Mouse (Mus musculus): Measurements from ENCODE around the gene Nrde2.

Gene Nrde2

DNA sequence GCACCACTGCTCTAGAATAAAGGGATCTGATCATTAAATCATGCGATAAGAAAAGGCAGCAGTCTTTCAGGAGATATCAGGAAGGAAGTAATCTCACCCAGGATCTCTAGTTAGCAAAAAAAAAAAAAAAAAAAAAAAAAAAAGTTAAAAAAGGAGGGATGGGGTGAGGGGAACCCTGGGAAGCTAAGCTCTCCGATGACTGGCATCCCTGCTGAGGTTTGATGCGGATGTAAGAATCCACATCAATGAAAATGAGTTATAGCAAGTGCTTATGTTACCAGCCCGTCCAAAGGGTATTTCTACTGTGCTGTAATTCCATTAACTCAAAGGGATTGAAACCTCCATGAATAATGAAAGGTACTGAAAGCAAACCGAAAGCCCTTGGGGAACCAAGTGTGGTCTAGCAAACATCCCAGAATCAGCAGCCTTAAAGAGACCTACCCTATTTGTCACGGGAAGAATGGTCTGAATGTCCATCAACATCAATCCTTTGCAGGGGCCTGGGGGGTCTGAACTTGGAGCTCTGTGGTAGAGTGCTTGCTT is 19.5 kb upstream of the Nrde2 start:
- DNase-seq (ENCODE audit: low read depth) = no peak

DNA sequence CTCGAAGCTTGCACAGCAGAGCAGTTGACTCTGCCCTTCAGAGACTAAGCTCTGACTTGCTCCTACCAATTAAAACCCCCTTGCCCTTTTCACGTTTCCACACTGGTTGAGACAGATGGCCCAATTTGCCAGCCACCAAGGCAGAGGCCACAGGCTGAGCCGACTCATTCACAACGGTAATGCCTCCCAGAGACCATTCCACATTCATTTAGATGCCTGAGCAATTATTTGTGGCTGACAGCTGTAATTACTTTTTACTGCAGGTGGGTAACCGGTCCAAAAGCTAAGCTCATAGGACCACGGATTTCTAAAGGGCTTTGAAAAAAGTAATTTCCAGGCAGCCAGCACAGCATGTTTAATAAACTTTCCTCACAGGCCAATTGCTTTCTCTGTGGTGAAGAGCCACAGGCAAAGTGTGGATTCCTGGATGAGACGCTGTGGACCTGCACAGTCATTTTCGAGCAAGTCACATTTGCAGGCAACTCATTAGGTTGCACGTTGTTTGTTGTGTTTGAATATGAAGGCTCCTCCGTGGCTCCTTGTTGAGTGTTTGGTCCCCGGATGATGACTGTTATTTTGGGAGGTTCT is 17.1 kb upstream of the Nrde2 start:
- no peak for DNase-seq (ENCODE audit: low read depth)

DNA sequence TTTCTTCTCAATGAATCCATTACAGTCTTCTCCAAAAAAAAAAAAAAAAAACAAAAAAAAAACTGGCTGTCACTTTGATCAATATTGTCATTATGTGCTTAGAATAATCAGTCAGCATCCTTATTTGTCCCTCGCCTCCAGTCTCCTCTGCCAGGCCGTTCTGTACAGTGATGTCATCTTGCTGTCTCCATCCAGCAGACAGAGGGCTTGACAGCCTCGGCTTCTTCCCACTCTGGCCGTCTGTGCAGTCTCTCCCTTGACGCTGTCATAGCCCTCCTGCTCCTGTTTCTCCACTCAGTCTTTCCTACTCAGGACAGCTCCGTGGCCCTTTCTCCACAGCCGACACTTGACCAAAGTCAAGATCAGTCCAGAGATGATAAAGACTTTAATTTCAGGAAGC is 13.0 kb upstream of the Nrde2 start:
- no peak for DNase-seq (ENCODE audit: low read depth)

DNA sequence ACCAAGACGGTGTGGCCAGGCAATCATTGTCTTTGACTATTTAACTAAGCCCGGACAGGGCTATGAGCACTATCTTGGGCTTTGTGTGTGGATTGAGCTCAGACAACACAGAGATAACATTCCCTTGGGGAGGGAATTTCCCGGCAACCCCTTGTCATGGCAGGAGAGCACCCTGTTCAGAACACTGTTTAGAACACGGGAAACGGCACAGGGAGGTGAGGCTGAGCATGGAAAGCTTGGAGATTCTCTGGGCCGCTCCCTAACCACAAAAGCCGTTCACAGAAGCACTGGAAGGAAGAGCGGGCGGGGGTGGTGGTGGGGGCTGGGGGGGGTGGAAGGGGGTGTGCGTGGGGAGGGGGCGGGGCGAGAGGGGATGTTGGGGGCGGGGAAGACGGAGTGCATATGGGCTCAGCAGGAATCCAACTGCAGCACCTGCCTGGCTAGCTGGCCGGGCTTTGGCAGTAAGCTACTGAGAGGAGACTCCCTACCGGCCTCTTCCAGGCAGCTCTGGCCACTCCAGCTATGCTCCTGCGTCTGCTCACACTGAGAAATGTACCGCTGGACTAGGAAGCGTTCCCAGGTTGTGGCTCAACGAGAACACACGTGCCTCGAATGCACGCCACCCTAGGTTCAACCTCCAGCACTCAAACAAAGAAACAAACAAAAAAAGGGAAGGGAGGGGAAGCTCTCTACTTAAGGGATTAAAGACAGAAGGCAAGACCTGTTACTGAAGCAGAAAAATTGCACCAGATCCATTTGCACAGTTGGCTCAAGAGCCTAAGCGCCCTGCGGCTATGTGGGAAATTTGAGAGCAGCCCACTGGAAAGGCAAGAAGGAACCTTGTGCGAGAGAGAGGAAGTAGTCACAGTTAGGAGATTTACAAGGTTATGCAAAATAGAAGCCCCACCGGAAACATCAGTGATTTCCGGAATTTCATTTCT is 8.7 kb upstream of the Nrde2 start:
- peak; percentile 32 for DNase-seq (ENCODE audit: low read depth)

DNA sequence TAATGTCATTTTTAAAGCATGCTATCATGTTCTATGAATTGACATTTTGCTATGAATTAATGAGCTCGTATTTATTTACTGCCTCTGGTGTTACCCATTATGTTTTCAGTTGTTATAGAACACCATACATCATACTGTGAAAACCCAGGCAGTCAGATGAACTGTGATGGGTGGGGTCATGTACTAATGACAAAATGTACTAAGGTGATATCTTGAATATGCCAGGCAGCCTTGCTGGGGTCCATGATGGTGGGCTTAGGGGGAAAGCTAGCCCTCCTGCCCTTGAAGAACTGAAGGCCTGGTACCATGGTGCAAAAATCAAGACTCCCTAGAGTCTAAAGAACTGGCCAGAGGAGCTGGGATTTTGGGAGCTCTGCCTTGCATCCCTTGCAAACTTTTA is 8.0 kb upstream of the Nrde2 start:
- DNase-seq (ENCODE audit: low read depth) = no peak

DNA sequence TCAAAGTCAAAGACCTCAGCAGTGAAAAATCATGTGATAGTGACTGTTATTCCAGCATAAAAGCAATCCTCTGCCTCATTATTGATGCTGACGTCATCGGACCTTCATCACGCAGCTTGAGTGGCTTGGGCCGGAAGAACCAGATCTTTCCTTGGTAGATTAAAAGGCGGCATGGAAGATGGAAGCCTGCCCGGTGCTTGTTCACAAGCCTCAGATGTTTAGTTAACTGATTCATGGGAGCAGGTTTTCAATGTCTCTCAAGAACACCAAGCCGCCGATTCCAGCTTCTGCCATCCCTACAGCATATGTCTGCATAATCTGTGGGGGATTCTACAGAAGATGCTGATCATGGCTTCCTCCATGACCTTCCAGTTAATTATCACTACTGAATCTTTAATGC is 7.5 kb upstream of the Nrde2 start:
- no peak for DNase-seq (ENCODE audit: low read depth)

DNA sequence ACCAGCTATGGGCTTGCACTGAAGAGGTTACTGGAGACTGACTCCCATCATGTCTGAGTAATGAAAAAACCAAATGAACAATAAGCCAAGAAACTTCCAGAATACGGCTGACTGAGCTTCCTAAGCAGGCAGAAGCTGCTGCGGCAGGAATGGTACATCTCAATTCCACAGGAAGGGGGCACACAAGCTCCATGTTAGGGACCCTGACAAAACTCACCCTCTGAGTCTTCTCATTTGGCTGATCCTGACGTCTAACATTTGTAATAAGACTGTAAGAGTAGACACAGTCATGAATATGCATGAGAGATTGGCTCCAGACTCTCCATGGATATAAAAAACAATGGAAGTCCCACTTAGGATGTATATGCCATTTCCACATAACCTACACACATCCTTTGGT is 6.7 kb upstream of the Nrde2 start:
- peak; percentile 35 for DNase-seq (ENCODE audit: low read depth)

DNA sequence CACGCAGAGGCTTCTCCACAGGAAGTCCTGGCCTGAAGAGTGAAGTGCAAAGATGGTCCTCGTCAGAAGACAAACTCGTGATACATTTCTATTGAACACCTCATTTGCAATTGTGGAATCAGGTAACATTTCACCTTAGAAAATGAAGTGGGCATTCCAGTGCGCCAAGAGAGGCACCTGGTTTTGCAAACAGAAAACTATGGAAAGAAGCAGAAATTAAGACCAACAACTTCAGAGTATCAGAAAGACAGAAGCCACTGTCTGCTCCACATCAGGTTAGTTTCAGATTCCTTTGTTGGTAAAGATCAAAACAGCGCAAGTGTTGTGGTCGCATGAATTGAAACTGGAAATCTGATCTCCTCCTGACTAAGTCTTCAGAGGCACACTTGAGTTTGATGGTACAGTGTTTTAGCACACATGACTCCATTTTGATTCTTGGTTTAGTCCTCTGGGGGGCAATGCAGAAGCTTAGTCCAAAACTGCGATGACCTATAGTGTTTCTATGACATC is 5.6 kb upstream of the Nrde2 start:
- DNase-seq (ENCODE audit: low read depth) = no peak

DNA sequence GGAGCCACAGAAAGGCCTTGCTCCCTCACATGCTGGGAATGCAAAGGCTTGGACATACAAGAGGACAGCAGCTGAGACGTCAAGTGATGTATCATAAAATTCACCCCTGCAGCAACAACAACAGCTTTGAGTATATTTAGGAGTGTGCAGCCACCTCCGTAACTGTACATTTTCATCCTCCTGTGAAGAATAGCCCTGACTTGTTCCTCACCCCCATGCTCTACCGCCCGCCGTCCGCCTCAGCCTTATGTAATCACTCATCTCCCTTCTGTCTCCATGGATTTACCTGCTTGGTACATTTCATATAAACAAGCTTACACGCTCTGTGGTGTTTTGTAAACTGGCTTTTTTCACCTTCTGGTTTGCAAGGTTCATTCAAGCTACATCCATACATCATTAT is 7.0 kb downstream of the Nrde2 start:
- no peak for DNase-seq (ENCODE audit: low read depth)

DNA sequence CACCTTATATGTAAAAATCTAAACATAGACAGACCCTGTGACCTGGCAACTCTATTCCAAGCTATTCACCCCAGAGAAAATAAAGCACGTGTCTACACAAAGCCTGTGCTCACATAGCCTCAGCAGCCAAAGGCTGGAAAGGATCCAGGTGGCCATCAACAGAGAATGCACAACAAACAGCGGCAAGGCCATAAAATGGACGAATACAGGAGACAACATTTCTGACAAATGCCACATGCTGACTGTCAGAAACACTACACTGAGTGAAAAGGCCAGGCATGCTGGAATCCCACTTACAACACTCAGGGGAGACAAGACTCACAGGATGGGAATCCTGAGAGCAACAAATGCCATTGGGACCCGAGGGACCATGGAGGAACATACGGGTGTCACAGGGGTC is 15.2 kb downstream of the Nrde2 start:
- no peak for DNase-seq (ENCODE audit: low read depth)

DNA sequence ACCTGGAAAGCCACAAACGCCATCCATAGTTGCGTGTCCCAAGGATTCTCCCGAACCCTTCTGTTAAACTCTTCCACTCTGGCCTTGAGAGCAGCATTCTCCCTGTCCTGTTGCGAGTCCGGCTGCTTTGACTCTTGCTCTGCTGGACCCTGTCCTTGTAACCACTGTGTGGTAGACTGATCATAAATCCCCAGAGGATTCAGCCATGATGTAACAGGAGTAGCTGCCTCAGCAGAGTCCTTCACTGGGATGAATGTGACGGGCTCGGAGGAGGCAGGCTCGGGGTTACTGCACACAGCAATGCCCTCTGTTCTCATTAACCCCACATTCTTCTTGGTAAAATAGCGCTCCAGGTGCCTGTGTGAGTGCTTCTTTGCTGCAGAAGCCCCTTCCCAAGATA is 15.7 kb downstream of the Nrde2 start:
- DNase-seq (ENCODE audit: low read depth) = no peak

DNA sequence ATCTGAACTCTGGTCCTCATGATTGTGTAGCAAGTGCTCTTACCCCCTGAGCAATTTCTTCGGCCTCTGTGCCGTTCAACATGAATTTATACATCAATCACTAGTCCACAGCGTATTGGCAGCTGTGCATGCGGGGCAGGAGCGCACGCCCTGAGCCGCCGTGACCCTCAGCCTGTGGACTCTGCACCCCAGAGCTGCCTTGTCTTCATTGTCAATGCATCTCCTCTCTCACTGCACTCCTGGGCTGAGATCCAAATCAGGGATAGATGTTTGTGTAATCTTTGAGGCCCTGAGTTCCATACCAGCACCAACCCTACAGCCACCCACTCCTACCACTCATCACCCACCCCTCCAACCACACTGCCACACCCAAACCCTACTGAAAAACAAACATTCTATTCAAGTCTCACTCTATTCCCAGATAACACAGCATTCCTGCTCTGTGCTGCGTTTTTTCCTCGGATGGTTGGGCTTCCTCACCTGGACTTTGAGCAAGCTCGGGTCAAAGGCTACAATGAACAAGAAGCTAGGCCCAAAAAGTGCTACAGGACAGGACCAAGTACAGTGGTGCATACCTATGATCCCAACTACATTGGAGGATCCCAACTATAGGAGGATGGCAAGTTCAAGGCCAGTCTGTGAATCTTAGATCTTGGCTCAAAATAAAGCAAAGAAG is 16.5 kb downstream of the Nrde2 start:
- no peak for DNase-seq (ENCODE audit: low read depth)

DNA sequence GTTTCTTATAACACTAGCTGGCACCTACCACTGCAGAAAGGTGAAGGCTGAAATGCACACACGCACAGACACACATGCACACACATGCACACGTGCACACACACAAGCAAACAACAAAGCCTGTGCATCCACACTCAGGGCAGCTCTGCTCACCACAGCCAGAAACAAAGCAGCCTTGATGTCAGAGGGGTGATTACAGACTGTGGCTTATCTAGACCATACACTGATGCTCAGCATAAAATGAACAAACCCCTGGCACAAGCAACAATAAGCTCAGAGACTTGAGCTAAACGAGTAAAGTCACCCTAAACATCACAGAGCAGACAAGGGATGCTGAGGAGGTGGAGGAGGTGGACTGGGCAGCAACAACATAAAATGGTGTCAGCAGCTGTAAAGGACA is 24.3 kb downstream of the Nrde2 start:
- DNase-seq (ENCODE audit: low read depth) = no peak

DNA sequence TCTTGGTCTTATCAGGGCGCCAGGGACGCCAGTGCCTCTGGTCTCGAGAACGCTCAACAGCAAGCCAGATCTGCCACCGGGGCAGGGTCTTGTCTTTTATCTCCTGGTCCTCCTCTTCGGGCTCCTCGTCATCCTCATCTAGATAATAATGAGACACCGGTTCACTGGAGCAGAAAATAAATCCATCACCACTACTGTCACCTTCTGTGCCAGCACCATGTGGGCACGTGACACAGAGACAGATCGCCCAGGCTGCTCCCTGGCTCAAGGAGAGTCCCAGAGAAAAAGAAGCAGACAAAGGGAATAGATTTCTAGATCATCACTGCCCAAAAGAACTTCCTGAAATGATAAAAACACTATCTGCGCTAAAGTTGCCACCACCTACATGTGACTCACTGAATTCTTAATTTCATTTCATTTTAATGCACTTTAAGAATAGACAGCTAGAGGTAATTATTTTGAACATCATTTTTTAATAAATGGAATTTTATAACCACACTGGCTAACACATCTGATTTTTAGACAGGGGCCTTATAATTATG is 25.0 kb downstream of the Nrde2 start:
- DNase-seq (ENCODE audit: low read depth) = no peak

DNA sequence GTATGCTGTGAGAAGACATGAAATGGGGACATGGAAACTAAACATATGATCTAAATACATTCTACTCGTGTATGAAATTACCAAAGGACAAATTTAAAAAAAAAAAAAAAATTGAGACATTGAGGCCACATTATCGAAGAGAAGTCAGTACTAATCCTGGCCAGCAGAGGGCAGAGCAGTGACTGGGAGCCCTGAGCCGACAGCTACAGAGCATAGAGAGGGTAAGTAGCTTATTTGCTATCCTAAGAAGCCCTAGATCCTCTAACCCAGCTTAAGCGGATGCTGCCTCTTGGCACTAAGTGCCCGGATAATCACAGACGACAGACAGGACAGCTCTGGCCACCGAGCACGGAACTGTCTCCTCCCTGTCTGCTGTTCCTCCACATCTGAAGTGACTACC is 27.8 kb downstream of the Nrde2 start:
- peak; percentile 60 for DNase-seq (ENCODE audit: low read depth)

DNA sequence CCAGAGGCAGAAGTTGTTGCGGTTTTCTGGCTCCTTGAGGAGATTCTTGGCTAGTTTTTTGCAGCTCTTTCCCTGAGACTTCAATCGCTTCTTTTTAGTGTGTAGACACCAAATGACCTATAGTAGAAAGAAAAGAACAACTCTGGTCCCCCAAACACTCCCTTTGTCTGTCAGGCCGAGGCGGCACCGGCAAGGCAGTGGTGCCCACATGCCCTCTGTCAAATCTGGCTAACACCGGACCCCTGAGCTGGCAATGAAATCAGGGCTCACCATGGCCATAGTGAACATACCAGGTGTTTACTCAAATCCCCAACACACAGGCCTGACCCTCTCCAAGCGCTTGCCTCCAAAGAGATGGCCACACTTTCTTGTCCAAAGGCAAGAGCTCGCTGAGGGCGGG is 28.3 kb downstream of the Nrde2 start:
- no peak for DNase-seq (ENCODE audit: low read depth)

DNA sequence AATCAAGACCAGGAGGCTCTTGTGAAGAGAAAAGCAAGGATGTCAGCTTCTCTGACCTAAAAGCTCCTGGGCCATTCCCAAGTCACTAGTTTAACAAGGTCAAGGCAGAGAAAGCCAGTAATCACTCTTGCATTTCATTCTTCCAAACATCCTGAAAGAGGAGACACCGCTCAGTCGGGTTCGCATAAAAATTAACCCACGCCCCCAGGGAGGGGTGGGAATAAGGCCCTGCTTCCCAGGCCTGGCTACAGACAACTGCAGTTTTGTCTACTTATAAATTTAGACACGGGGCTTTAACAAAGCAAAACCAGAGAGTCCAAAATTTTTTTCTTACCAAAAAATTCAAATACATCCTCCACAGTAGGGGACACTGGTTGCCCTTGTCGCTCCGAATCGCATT is 30.5 kb downstream of the Nrde2 start:
- DNase-seq (ENCODE audit: low read depth) = no peak

DNA sequence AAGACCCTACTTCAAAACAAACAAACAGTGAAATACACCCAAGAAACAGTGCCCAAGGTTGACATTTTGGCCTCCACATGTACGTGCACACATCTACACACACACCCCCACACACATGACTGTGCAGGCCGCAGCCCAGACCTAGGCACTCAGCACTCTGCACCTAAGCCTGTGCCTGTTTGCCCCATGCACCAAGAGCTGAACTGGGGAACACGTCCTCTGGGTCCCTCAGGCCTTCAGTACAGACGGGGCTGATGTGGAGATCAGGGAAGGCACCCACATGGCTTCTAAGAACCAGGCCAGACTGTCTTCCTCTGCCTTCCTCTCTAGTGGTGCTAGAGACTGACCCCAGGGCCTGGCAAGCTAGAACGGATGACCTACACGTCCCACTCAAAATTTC is 30.9 kb downstream of the Nrde2 start:
- DNase-seq (ENCODE audit: low read depth) = no peak

DNA sequence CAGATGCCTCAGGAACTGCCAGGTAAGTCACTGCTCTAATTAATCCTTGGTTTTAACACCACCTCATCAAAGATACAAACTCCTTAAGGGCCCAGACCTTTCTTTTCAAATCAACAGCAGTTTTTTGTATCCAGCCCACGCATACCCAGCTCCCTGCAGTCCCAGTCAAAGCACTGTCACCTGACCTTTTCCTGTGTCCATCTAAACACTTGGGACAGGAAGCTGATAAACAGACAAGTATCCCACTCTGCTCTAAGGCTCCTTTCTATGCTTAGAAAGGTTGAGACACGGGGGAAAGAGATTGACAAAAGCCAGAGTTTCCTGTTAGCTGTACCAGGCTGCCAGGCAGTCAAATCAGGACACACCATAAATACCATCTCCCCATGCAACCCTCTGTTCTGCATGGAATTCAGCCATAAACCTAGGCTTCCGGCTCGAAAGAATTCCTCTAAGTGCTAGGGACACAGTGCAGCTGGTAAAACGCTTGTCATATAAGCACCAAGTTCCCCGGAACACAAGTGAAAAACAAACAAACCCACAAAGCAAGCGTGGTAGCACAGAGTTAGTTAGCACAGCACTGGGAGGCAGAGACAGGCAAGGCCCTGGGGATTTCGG is 31.5 kb downstream of the Nrde2 start:
- no peak for DNase-seq (ENCODE audit: low read depth)

DNA sequence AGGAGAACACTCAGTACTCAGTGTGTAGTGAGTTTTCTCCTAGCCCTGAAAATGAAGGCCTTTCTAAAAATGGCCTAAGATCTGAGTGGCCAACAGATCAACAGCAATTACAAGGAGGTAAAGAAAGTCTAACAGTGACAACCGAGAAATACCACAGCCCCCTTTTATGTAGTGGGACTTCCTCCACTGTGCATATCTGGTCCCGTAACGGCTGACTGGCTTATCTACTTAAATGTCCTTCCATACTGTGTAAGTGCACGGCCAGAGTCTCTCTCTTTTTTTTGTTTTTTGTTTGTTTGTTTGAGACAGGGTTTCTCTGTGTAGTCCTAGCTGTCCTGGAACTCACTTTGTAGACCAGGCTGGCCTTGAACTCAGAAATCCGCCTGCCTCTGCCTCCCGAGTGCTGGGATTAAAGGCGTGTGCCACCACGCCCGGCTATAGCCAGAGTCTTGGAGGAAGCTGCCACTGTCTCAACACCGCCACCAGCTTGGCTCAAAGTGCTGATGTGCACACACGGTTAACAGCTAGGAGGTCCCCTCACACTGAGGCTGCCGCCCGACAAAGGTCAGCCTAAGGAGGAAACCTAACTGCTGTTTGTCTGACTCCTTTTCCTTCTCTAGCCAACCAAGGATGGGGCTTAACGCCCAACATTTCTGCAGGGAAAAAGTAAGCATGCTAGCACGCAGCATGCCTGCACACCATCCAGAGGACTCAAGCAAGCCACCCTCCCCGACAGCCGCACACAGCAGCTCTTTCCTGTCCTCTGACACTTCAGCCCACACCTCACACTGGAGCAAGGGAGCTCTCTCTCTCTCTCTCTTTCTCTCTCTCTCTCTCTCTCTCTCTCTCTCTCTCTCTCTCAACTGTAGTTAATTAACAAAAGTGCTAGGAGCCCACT is 32.2 kb downstream of the Nrde2 start:
- no peak for DNase-seq (ENCODE audit: low read depth)

Measured in c-Kit-positive CD71-negative TER-119-negative erythroid progenitor cells, embryonic 14.5 days (primary cell).